Mouse (Mus musculus) urinary bladder, postnatal 0 days (tissue): Measurements from ENCODE around the gene Slpi. TPM values are rescaled to one million over a fixed set of nuclear protein-coding genes. Genes with fewer than 3 reads are reported as not detected.

Source experiments
- microRNA-seq: library from miRNA; unstranded; fragments of <30 nt; microRNA quantifications from one replicate; pipeline ENCODE4, GENCODE M21; 2016
- polyA plus RNA-seq: library from polyadenylated mRNA; unstranded; fragments of >200 nt; fragmentation: Nextera tagmentation; extraction: Ambion mirVana; gene quantifications from 2 replicates; pipeline ENCODE4 v1.2.1, GENCODE M21; 2015

Gene Slpi
- polyA plus RNA-seq, result 15.5 and 29.0 TPM in 2 replicates

GRCm38 (mm10) chr2:164389020-164389419 lies at the start of gene Slpi:
TSS of gene Slpi (minus strand) at chr2:164389095.

GRCm38 (mm10) chr2:164405060-164405459 lies 16.2 kb upstream of the Slpi start, which contains the start of gene Matn4:
TSS of gene Matn4 (minus strand) at chr2:164405160.

GRCm38 (mm10) chr2:164402906-164403305 lies 14.0 kb upstream of the Slpi start, which contains the start of gene Rbpjl:
TSS of gene Rbpjl (plus strand) at chr2:164403141.

DNA sequence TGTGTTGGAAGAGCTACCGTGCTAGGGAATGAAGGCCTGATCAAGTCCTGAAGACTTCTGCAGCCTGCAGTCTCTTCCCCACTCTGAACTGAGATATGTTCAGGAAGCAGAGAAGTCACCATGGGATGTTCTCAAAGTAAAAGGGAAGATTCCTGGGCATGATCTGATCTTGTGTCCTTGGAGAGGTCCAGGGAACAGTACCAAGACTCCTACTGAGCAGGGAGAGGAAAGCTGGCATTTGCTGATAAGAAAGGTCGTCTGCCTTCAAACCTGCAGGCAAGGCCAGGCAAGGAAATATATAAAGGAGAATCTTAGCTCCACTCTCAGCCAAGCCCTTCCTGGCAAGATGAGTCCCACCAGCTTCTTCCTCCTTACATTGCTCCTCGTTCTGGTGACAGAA lies 56.5 kb downstream of the Slpi start, which contains the start of gene Svs5:
Gene Svs5 (plus strand): TSS at position 301 of the 400 bp plus-strand sequence.

GRCm38 (mm10) chr2:164316451-164316850 lies 72.4 kb downstream of the Slpi start, which contains the start of gene Svs6:
TSS of gene Svs6 (plus strand) at chr2:164316751.

Small RNAs within 50 kb of the gene (microRNA-seq; reads per million reads assigned to microRNA genes)
- gene Mir7678, result not detected

Other genes with a start within 250 kb of the Slpi start
- gene Kcns1, start 218.0 kb downstream of the Slpi start, polyA plus RNA-seq, result 0.07 TPM in 1 of 2 replicates, not detected in the other
- gene Wfdc5, start 206.4 kb downstream of the Slpi start, polyA plus RNA-seq, result 0.08 TPM in 1 of 2 replicates, not detected in the other
- gene Wfdc12, start 198.5 kb downstream of the Slpi start, polyA plus RNA-seq, result not detected in 2 replicates
- gene Wfdc15a, start 189.0 kb downstream of the Slpi start, polyA plus RNA-seq, result not detected in 2 replicates
- gene Wfdc15b, start 167.4 kb downstream of the Slpi start, polyA plus RNA-seq, result 50.1 and 50.4 TPM in 2 replicates
- gene Svs2, start 150.6 kb downstream of the Slpi start, polyA plus RNA-seq, result not detected in 2 replicates
- gene Svs3b, start 132.5 kb downstream of the Slpi start, polyA plus RNA-seq, result not detected in 2 replicates
- gene Svs4, start 110.6 kb downstream of the Slpi start, polyA plus RNA-seq, result not detected in 2 replicates
- gene Svs3a, start 99.8 kb downstream of the Slpi start, polyA plus RNA-seq, result not detected in 2 replicates
- gene Svs6, start 72.3 kb downstream of the Slpi start, polyA plus RNA-seq, result not detected in 2 replicates
- gene Svs5, start 56.4 kb downstream of the Slpi start, polyA plus RNA-seq, result not detected in 2 replicates
- gene Rbpjl, start 14.0 kb upstream of the Slpi start, polyA plus RNA-seq, result 0.08 and 0.10 TPM in 2 replicates
- gene Matn4, start 16.1 kb upstream of the Slpi start, polyA plus RNA-seq, result 1.9 and 2.2 TPM in 2 replicates
- gene Sdc4, start 54.8 kb upstream of the Slpi start, polyA plus RNA-seq, result 201 and 220 TPM in 2 replicates
- 58.1 and 67.9 TPM in 2 replicates for gene Sys1, start 67.9 kb upstream of the Slpi start, polyA plus RNA-seq
- gene Gm20458, start 71.9 kb upstream of the Slpi start, polyA plus RNA-seq, result 31.1 and 41.5 TPM in 2 replicates
- not detected in 2 replicates for gene Trp53tg5, start 84.6 kb upstream of the Slpi start, polyA plus RNA-seq
- 135 and 147 TPM in 2 replicates for gene Dbndd2, start 97.0 kb upstream of the Slpi start, polyA plus RNA-seq
- 53.3 and 56.6 TPM in 2 replicates for gene Pigt, start 108.4 kb upstream of the Slpi start, polyA plus RNA-seq
- gene Wfdc2, start 173.3 kb upstream of the Slpi start, polyA plus RNA-seq, result 273 and 294 TPM in 2 replicates
- gene Spint3, start 184.4 kb upstream of the Slpi start, polyA plus RNA-seq, result 1.4 and 1.5 TPM in 2 replicates
- gene Wfdc6a, start 196.4 kb upstream of the Slpi start, polyA plus RNA-seq, result 1.3 and 1.4 TPM in 2 replicates
- not detected in 2 replicates for gene Eppin, start 204.5 kb upstream of the Slpi start, polyA plus RNA-seq
- not detected in 2 replicates for gene Wfdc6b, start 224.4 kb upstream of the Slpi start, polyA plus RNA-seq
- not detected in 2 replicates for gene Wfdc8, start 224.5 kb upstream of the Slpi start, polyA plus RNA-seq
- gene Wfdc16, start 249.7 kb upstream of the Slpi start, polyA plus RNA-seq, result not detected in 2 replicates